Mouse (Mus musculus): ENCODE measurements around the gene Rsph3a. TPM values are rescaled to one million over a fixed set of nuclear protein-coding genes. Genes with fewer than 3 reads are reported as not detected.
"Not testable (repeated sequence)": the region's sequence is repeated elsewhere in the genome, so short reads cannot be mapped to it uniquely, and the experiment has no call there.

Gene Rsph3a
- polyA plus RNA-seq, 1 experiment from 2014 or later: 52.0 TPM

DNA sequence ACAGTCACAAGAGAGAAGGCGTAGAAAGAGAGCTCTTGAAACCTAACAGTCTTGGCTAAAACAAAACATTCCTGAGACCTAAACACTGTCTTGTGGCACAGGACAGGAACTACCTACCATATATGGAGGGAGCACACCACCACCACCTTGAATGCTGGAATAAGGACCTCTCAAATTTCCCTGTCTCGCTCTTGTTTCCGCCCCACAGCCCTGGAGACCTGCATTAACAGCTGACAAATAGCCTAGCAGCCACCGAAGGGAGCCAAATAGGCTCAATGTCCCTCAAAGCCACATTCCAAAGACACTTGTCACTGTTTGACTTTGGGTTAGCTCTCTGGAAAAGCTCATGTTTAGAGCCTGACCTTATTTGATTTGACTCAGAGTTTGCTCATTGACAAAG is 40.2 kb downstream of the Rsph3a start:
- H3K4me2 ChIP-seq; H3K27ac ChIP-seq; H3K27me3 ChIP-seq; H3K9ac ChIP-seq (replicated peaks); H3K4me3 ChIP-seq (replicated peaks); ATAC-seq (ENCODE audit: insufficient number of reproducible peaks, insufficient read depth, low FRiP score, low TSS enrichment, low read depth); H3K36me3 ChIP-seq; H3K9me3 ChIP-seq; H3K4me1 ChIP-seq (replicated peaks): not testable (repeated sequence)
- WGBS: 29% methylated on average over 4 of the region's 4 CpGs

DNA sequence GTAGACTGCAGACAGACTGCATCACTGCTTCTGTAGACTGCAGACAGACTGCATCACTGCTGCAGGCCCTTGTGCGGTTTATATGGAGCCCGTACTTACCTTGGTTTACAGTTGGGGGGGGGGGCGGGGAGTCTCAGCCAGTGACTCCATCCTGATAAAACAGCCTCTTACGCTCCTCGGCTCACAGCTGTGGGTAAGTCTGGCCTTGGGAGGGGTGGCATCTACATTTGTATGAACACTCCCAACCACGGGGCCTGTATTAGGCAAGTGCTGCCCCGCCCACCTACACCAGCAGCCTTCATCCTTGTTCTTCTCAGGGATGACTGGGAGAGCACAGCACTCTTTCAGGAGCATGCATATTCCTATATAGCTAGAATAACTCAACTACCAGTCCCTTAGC is 41.6 kb downstream of the Rsph3a start:
- ATAC-seq (ENCODE audit: insufficient number of reproducible peaks, insufficient read depth, low FRiP score, low TSS enrichment, low read depth); H3K36me3 ChIP-seq; H3K9me3 ChIP-seq; H3K27me3 ChIP-seq; H3K4me1 ChIP-seq (replicated peaks); H3K4me2 ChIP-seq; H3K9ac ChIP-seq (replicated peaks); H3K4me3 ChIP-seq (replicated peaks); H3K27ac ChIP-seq: not testable (repeated sequence)
- 79% methylated on average over 7 of the region's 7 CpGs for WGBS

DNA sequence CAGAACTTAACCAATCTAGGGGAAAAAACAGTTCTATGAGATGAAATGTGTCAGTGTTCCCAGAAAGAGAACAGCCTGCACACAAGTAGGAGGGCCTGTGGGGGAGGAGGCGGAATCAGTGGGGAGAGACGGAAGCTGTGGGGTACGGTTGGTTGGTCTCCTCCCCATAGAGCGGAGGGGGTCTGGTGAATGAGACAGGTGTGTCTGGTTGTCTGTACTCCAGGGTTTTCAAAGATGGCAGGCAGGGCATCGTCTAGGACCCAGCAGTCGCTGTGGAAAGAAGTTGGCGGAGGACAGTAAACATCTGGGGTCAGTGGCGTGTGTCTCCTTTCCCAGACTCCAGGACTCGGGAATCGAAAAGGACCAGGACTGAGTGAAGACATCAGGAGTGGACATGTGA is 57.8 kb downstream of the Rsph3a start:
- 87% methylated on average over 10 of the region's 10 CpGs for WGBS
- not testable (repeated sequence) for H3K4me1 ChIP-seq (replicated peaks); H3K4me3 ChIP-seq (replicated peaks); ATAC-seq (ENCODE audit: insufficient number of reproducible peaks, insufficient read depth, low FRiP score, low TSS enrichment, low read depth); H3K9me3 ChIP-seq; H3K4me2 ChIP-seq; H3K27ac ChIP-seq; H3K36me3 ChIP-seq; H3K27me3 ChIP-seq; H3K9ac ChIP-seq (replicated peaks)

DNA sequence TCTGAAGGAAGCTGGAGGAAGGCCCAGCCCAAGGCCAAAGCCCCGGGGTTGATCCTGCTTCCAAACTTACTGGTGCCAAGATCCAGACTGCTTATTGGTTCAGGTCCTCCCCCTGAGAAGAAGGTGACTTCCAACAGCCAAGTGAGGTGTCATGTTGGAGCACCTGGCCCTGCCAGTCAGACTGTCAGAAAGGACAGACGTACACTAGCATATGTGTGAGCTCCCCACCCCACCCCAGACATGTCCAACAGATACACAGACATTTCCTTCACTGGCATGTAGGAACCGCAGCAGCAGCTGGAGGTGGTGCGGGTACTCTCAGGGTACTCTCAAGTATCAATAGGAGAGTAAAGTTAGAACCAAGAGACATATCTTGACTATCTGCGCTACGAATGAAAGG is 61.4 kb downstream of the Rsph3a start:
- H3K4me3 ChIP-seq (replicated peaks); ATAC-seq (ENCODE audit: insufficient number of reproducible peaks, insufficient read depth, low FRiP score, low TSS enrichment, low read depth); H3K9me3 ChIP-seq; H3K27me3 ChIP-seq; H3K4me2 ChIP-seq; H3K4me1 ChIP-seq (replicated peaks); H3K9ac ChIP-seq (replicated peaks); H3K36me3 ChIP-seq; H3K27ac ChIP-seq: not testable (repeated sequence)
- 86% methylated on average over 1 of the region's 6 CpGs for WGBS

DNA sequence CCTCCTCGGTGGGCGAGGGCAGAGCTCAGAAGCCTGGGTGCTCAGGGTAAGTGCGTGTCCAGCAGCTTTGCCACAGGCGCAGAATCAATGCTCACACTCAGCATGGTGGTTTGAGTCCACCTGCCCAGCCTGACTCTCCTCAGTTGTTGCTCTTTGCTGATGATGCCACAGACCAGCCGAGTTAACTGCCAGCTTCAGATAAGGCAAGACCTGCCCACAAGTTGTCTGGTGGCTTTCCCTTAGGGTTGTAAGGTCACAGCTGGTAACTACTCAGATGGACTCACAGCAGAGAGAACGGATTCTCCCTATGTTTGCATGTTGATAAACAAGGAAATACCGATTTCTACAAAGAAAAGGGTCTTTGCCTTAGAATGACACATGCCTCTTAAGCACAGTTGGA is 64.2 kb downstream of the Rsph3a start:
- H3K4me2 ChIP-seq; H3K4me1 ChIP-seq (replicated peaks); H3K9ac ChIP-seq (replicated peaks); H3K36me3 ChIP-seq; H3K4me3 ChIP-seq (replicated peaks); H3K9me3 ChIP-seq; H3K27me3 ChIP-seq; H3K27ac ChIP-seq; ATAC-seq (ENCODE audit: insufficient number of reproducible peaks, insufficient read depth, low FRiP score, low TSS enrichment, low read depth): not testable (repeated sequence)
- WGBS: 86% methylated on average over 7 of the region's 7 CpGs

DNA sequence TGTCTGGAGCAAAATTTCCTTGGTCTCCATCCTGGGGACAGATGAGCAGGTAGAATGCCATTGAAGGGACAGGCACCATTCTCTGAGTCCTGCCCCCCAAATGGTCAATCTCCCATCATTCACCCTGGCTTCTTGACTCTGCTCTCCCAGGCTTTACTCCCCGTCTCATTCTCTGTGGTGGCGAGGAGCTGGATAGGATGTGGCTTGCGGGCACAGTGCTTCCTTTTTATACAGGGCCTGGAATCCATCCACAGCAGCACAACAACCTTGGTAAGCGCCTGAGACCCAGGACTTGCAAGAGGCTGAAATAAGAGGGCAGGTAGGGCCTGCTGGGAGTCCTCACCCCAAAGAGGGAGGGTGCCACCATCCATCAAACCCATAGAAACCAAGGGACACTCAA is 68.6 kb downstream of the Rsph3a start:
- not testable (repeated sequence) for H3K9ac ChIP-seq (replicated peaks); H3K4me1 ChIP-seq (replicated peaks); H3K4me2 ChIP-seq; H3K27me3 ChIP-seq; H3K27ac ChIP-seq; H3K4me3 ChIP-seq (replicated peaks); H3K9me3 ChIP-seq; ATAC-seq (ENCODE audit: insufficient number of reproducible peaks, insufficient read depth, low FRiP score, low TSS enrichment, low read depth); H3K36me3 ChIP-seq
- WGBS: 89% methylated on average over 3 of the region's 4 CpGs

DNA sequence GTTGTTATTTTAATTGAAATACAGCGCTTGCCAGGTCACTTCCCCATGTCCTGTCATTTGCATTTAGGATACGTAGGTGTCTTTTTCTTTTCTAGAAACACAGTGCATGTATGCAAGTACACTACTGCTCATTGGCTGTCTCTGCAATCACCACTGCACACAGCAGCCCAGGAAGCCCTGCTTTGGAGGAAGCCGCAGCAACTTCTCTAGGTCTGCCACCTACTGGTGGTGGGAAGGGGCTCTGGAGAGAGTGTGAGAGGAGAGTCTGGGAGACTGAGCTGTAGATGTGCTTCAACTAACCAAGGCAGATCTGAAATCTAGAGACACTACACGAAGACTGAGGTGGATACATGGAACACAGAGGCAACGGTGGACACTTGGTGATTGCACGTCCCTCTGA is 77.3 kb downstream of the Rsph3a start:
- not testable (repeated sequence) for H3K4me3 ChIP-seq (replicated peaks); H3K27ac ChIP-seq; H3K4me2 ChIP-seq; H3K9ac ChIP-seq (replicated peaks); H3K36me3 ChIP-seq; H3K9me3 ChIP-seq; H3K27me3 ChIP-seq; H3K4me1 ChIP-seq (replicated peaks); ATAC-seq (ENCODE audit: insufficient number of reproducible peaks, insufficient read depth, low FRiP score, low TSS enrichment, low read depth)
- no CpG with 5 or more reads among the region's 6 CpGs for WGBS

DNA sequence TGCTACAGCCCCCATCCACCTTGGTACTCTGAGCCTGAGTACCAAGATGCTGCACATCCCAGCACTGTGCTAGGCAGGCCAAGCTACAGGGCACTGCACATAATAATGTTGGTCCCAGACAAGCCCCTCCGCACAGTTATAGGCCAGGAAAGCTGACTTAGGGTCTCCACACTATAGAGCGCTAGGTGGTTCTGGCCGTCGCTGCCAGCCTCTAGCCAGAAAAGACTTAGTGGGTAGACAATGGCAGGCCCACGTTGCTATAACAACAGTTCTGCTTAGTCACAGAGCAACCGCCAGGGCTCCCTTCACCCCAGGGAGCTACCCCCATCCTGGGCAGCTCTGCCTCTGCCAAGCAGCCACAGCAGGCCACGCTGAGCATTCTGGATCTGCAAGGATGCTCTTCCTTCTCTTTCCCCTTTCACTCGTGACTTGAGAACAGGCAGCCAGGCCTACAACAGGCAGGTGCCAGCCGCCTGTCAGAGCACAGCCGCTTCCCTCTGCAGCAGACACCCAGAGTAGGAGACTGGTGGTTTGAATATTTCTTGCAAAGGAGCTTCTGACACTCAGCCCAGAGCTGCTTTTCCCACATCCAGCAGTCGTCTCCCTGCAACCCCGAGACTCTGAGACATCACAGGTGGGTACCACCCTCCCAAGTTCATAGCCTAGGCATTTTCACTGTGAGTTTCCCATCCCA is 82.2 kb downstream of the Rsph3a start:
- not testable (repeated sequence) for ATAC-seq (ENCODE audit: insufficient number of reproducible peaks, insufficient read depth, low FRiP score, low TSS enrichment, low read depth)

More for the DNA sequence above, 82.2 kb downstream of the Rsph3a start:
- H3K9me3 ChIP-seq; H3K36me3 ChIP-seq; H3K27ac ChIP-seq; H3K4me1 ChIP-seq (replicated peaks); H3K4me2 ChIP-seq; H3K4me3 ChIP-seq (replicated peaks); H3K27me3 ChIP-seq; H3K9ac ChIP-seq (replicated peaks): not testable (repeated sequence)
- WGBS: no CpG with 5 or more reads among the region's 12 CpGs

Other genes starting within 250 kb of the Rsph3a start
- 4.1 and 8.0 TPM in 2 replicates for gene Fndc1, start 118.3 kb upstream of the Rsph3a start, polyA plus RNA-seq (2016; fragmentation: Nextera tagmentation; extraction: Ambion mirVana)
- 0.41 and 0.50 TPM in 2 replicates for gene Tagap, start 19.6 kb upstream of the Rsph3a start, polyA plus RNA-seq (2016; fragmentation: Nextera tagmentation; extraction: Ambion mirVana)
- 0.24 TPM in 1 of 2 replicates, not detected in the other for gene Gm49673, start 202.2 kb downstream of the Rsph3a start, polyA plus RNA-seq (2016; fragmentation: Nextera tagmentation; extraction: Ambion mirVana)
- gene Rnaset2a, start 202.5 kb downstream of the Rsph3a start, polyA plus RNA-seq (2016; fragmentation: Nextera tagmentation; extraction: Ambion mirVana): 21.4 and 25.2 TPM in 2 replicates
- gene Fgfr1op, start 219.9 kb downstream of the Rsph3a start, polyA plus RNA-seq (2016; fragmentation: Nextera tagmentation; extraction: Ambion mirVana): 46.1 and 49.8 TPM in 2 replicates

Data from limb, embryonic 12.5 days (tissue).